In genomic region chr1:121511966-121512365, GRCm38 (mm10) we compare ENCODE assay signal across 20 mouse cellular contexts. TPM values are rescaled to one million over a fixed set of nuclear protein-coding genes. Genes with fewer than 3 reads are reported as not detected.
DNase-seq lines count a peak whose midpoint lies in the region; ATAC-seq and TF ChIP-seq lines count a peak whose summit lies in the region.
"Had no signal": no experiment of that assay in that cellular context is flagged by ENCODE, and none has a peak within 500 bp of the region (broad histone marks: within the 10 kb centered on the region; RNA-seq: fewer than 3 reads in every experiment).

No protein-coding gene starts in this region.

- no peak for TF ChIP-seq CTCF in stomach, postnatal 0 days (IDR thresholded peaks at IDR 0.05; ENCODE audit: low read depth)

- peak; percentile 47; the same call in 1 of the 2 replicates for ATAC-seq in granulocyte monocyte progenitor cell, adult 5-6 weeks (replicated peaks; ENCODE audit: poor library complexity, severe bottlenecking)
- ATAC-seq in stomach, postnatal 0 days (ENCODE audit: low FRiP score, low TSS enrichment) = no peak
- ATAC-seq: forebrain, postnatal 0 days had no signal

- H3K27ac ChIP-seq in stomach, postnatal 0 days (replicated peaks) = no peak overlapping the region
- H3K27ac ChIP-seq: embryonic facial prominence, embryonic 10.5 days; embryonic facial prominence, embryonic 12.5 days; forebrain, embryonic 13.5 days; forebrain, embryonic 15.5 days had no signal

- H3K4me3 ChIP-seq in stomach, postnatal 0 days (ENCODE audit: low read depth, low read length) = no peak overlapping the region
- H3K4me3 ChIP-seq: embryonic facial prominence, embryonic 10.5 days; embryonic facial prominence, embryonic 12.5 days; forebrain, embryonic 13.5 days; forebrain, embryonic 15.5 days had no signal

- no peak for TF ChIP-seq EP300 in stomach, postnatal 0 days (optimal IDR thresholded peaks at IDR 0.05)

- no peaks in the 10 kb centered on the region for H3K9me3 ChIP-seq in stomach, postnatal 0 days (ENCODE audit: control insufficient read depth, low read length)
- H3K9me3 ChIP-seq: embryonic facial prominence, embryonic 10.5 days; embryonic facial prominence, embryonic 12.5 days; forebrain, embryonic 13.5 days; forebrain, embryonic 15.5 days had no signal

- H3K9ac ChIP-seq in stomach, postnatal 0 days (ENCODE audit: low read length) = no peak overlapping the region
- H3K9ac ChIP-seq: embryonic facial prominence, embryonic 12.5 days; forebrain, embryonic 13.5 days; forebrain, embryonic 15.5 days; forebrain, postnatal 0 days had no signal

- H3K4me1 ChIP-seq in stomach, postnatal 0 days (replicated peaks; ENCODE audit: control insufficient read depth, insufficient read depth) = no peaks in the 10 kb centered on the region
- H3K4me1 ChIP-seq: embryonic facial prominence, embryonic 10.5 days; embryonic facial prominence, embryonic 12.5 days; forebrain, embryonic 13.5 days; forebrain, embryonic 15.5 days had no signal

- DNase-seq in MEL-GATA-1-ER (ENCODE audit: extremely low read depth, low read depth) = peak; percentile 37
- no peak for DNase-seq in stomach, postnatal 0 days (ENCODE audit: low spot score)
- no peak for DNase-seq in heart, postnatal 36 days
- DNase-seq in lung, postnatal 14 days = no peak
- DNase-seq: adrenal gland, adult 2 months; adrenal gland, postnatal 10 days; adrenal gland, postnatal 25 days; cerebellum, adult 11 months; cerebellum, adult 18-20 months; cerebellum, adult 8-10 months; cerebellum, adult 9-11 months; cerebellum, postnatal 36 days; forebrain, postnatal 0 days had no signal

- 0 out of 2 replicates have a peak, but pooled peaks cover 2% of the 10 kb centered on the region for H3K36me3 ChIP-seq in stomach, postnatal 0 days (ENCODE audit: control insufficient read depth, insufficient read depth, low read length)
- H3K36me3 ChIP-seq: embryonic facial prominence, embryonic 10.5 days; embryonic facial prominence, embryonic 12.5 days had no signal

- WGBS in stomach, postnatal 0 days = 88% methylated on average over 2 of the region's 2 CpGs

- intact Hi-C loops in heart, postnatal 36 days (cut with DNase I) = no loop called here

- H3K4me2 ChIP-seq in stomach, postnatal 0 days (replicated peaks; ENCODE audit: low read depth) = no peak overlapping the region
- H3K4me2 ChIP-seq: embryonic facial prominence, embryonic 12.5 days; forebrain, embryonic 13.5 days; forebrain, embryonic 15.5 days had no signal

- no peaks in the 10 kb centered on the region for H3K27me3 ChIP-seq in stomach, postnatal 0 days (ENCODE audit: control insufficient read depth, insufficient read depth, low read length)
- H3K27me3 ChIP-seq: embryonic facial prominence, embryonic 12.5 days; forebrain, embryonic 13.5 days; forebrain, embryonic 15.5 days had no signal

RNA-seq across cellular contexts. Expression of gene Htr5b, which starts 16.3 kb away (rescaled TPM):
- not detected in 2 replicates for total RNA-seq in granulocyte monocyte progenitor cell, adult 5-6 weeks (2014; fragmentation: Nextera tagmentation)
- total RNA-seq in granulocyte monocyte progenitor cell, adult 5-6 weeks (2017) = not detected in 2 replicates
- polyA plus RNA-seq in stomach, postnatal 0 days (2015; fragmentation: Nextera tagmentation; extraction: Ambion mirVana) = 0.05 and 0.10 TPM in 2 replicates
- not detected for total RNA-seq in heart, postnatal 36 days (2021)
- total RNA-seq: adrenal gland, adult 2 months; adrenal gland, postnatal 10 days; adrenal gland, postnatal 25 days; adrenal gland, postnatal 4 days had no signal
- polyA plus RNA-seq: adrenal gland, adult 2 months; C2C12; forebrain, embryonic 13.5 days had no signal

RNA-seq across cellular contexts. Expression of gene Ddx18, which starts 55.8 kb away (rescaled TPM):
- 106 and 139 TPM in 2 replicates for total RNA-seq in granulocyte monocyte progenitor cell, adult 5-6 weeks (2014; fragmentation: Nextera tagmentation)
- 88.3 and 95.2 TPM in 2 replicates for total RNA-seq in granulocyte monocyte progenitor cell, adult 5-6 weeks (2017)
- 37.5 and 40.7 TPM in 2 replicates for polyA plus RNA-seq in stomach, postnatal 0 days (2015; fragmentation: Nextera tagmentation; extraction: Ambion mirVana)
- 10 to 100 TPM; 16.4 to 22.6 TPM for total RNA-seq in heart, postnatal 36 days (2021)
